Mouse (Mus musculus): Measurements from ENCODE around the gene Emid1.
"Not testable (repeated sequence)": the region's sequence is repeated elsewhere in the genome, so short reads cannot be mapped to it uniquely, and the experiment has no call there.

Emid1 gene

GRCm38 (mm10) chr11:5103986-5104509 is 48.0 kb downstream of the Emid1 start:
- DNase-seq (ENCODE audit: low spot score): no peak

DNA sequence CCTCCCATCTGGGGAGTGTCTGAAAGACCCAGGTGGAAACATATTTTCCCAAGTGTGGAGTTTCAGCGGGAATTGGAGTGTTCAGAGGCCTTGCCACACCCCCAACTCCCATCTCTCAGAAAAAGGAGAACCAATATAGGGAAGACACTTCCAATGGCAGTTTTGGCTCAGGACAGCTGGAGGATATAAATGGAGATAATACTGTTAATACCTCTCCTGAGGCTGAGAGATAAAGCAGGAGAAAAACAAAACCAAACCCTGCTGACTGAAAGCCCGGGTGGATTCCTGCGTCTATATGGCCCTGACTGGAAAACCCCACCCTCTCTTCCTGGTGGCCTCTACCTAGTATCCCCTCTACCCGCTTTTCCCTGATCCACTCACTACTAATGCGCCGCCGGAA is 49.7 kb downstream of the Emid1 start:
- no peak for DNase-seq (ENCODE audit: low spot score)

- DNase-seq (ENCODE audit: low spot score): no peak
These were observed 50.4 kb downstream of the Emid1 start for GRCm38 (mm10) chr11:5101641-5102040.

- no peak for DNase-seq (ENCODE audit: low spot score)
These were observed 51.3 kb downstream of the Emid1 start for GRCm38 (mm10) chr11:5100801-5101200.

- DNase-seq (ENCODE audit: low spot score): no peak
These were observed 51.8 kb downstream of the Emid1 start for GRCm38 (mm10) chr11:5100283-5100682.

DNA sequence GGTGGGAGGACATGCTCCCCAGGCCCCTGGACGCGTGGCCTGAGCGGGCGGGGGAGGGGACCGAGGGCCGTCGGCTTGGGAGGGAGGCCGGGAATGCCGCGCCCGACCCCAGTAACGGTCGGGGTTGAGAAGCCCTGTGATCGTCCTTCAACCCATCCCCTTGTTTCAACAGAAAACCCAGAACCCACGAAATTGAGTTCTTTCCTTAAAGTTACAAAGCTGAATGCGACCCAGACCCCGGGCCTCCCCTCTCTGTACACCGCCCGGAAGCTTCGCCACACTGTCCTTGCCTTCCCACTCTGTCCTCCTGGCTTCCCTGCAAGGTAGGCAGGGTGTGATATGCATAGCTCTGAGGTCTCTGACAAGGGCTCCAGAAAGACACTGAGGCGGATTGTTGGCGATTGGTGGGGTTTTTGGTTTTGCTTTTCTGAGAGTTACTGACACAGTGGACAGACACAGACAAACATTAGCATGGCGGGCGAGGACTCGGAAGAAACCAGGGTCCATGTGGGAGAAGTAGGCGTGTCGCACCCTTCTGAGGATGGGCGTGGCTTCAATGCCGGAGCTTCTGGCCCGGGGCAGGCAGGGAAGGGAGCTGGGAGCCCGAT is 52.4 kb downstream of the Emid1 start:
- DNase-seq (ENCODE audit: low spot score): peak; percentile 85

- peak; percentile 95 for DNase-seq (ENCODE audit: low spot score)
These were observed 53.1 kb downstream of the Emid1 start, which contains the start of the genes Rhbdd3 and Ewsr1 for GRCm38 (mm10) chr11:5098736-5099542. Rhbdd3 (plus strand) TSS chr11:5098926. Ewsr1 (minus strand) TSS chr11:5099266.

GRCm38 (mm10) chr11:5098035-5098735 is 53.9 kb downstream of the Emid1 start:
- DNase-seq (ENCODE audit: low spot score): peak; percentile 60

- no peak for DNase-seq (ENCODE audit: low spot score)
These were observed 55.5 kb downstream of the Emid1 start for GRCm38 (mm10) chr11:5096480-5097020.

- no peak for DNase-seq (ENCODE audit: low spot score)
These were observed 56.2 kb downstream of the Emid1 start for GRCm38 (mm10) chr11:5095877-5096276.

GRCm38 (mm10) chr11:5091706-5092105 is 60.4 kb downstream of the Emid1 start:
- no peak for DNase-seq (ENCODE audit: low spot score)

DNA sequence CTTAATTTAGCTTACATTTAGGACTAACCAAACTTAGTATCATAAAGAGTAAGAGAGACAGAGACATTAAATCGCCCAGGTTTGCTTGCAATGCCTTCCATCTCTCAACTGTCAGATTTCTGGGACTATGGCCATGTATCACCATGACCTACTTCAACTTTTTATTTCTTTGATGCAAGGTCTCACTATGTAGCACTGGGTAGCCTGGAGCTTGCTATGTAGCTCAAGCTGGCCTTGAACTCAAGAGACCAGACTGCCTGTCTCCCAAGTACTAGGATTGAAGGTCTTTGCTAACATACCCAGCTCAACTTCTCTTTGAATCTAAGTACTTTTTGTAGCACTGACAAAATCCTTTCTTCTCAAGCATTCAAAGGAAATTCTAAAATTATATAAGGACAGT is 62.9 kb downstream of the Emid1 start:
- DNase-seq (ENCODE audit: low spot score): no peak

- not testable (repeated sequence) for DNase-seq (ENCODE audit: low spot score)
These were observed 75.2 kb downstream of the Emid1 start for GRCm38 (mm10) chr11:5076843-5077242.

GRCm38 (mm10) chr11:5075760-5076159 is 76.3 kb downstream of the Emid1 start:
- no peak for DNase-seq (ENCODE audit: low spot score)

- no peak for DNase-seq (ENCODE audit: low spot score)
These were observed 77.2 kb downstream of the Emid1 start for GRCm38 (mm10) chr11:5074882-5075281.

- no peak for DNase-seq (ENCODE audit: low spot score)
These were observed 83.7 kb downstream of the Emid1 start for GRCm38 (mm10) chr11:5068126-5068971.

DNA sequence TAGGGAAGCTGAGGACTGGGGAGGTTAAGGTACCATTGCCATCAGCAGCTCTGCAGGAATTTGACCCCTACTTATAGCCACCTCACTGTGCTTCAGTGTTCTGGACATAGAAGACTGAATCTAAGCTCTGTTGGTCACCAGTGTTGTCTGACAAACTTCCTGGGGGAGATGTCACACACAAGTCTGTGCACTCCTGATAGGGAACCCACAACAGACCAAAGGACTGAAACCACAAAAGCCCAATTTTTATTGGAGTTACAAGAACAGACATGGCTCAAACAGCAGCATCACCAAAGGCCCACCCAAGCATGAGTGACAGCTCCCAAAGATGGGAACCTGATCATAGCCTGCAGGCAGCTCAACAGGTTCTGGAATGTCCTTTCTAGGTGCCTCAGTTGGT is 85.0 kb downstream of the Emid1 start:
- no peak for DNase-seq (ENCODE audit: low spot score)

- DNase-seq (ENCODE audit: low spot score): peak; percentile 87
These were observed 86.8 kb downstream of the Emid1 start, which contains the start of gene Gas2l1 for GRCm38 (mm10) chr11:5065056-5065821. Gas2l1 (minus strand) TSS chr11:5065327.

DNA sequence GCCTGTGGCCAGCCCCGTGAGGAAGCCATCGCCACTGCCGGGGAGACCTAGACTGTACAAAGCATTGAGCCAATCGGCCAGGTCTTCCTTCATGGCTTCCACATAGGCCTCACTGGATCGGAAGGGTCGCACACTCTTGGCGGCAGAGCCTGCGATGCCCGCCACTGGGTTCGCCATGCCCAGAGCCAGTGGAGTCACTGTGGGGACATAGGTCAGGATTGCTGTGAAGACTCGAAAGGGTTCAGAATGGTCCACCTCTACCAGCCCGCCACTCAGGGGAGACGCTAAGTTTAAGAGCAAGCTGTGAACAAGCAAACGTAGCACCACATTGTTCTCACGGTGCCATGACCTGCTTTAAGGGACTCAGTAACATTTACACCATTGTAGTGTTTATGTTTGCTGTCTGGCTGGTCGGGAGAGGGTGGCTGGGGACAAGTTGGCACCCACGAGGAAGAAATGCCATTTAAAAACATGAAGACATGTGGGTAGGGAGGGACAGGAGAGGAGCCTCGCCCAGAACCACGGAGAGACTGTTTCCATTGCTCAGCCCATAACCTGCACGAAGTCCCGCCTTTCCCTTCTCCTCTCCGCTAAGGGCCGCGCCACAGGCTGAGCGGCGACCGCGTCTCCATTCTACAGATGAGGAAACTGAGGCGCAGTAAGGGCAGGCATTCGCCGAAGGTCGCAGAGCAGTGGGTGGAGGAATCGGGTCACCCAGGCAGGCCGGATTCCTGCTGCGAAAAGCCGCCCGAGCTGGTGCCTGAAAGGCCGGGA is 87.6 kb downstream of the Emid1 start:
- DNase-seq (ENCODE audit: low spot score): no peak
